Mouse (Mus musculus) thymus, adult 2 months (tissue): ENCODE measurements around the gene Trank1. TPM values are rescaled to one million over a fixed set of nuclear protein-coding genes. Genes with fewer than 3 reads are reported as not detected.

Experiments
- DNase-seq: peaks from one replicate; pipeline ENCODE4 v3.0.0; 2021
- H3K27ac ChIP-seq: fragments of 200-500 bp; 2 replicates; pipeline ENCODE4 v1.5.1; 2012; ENCODE audit warnings: low read length, control low read depth; ENCODE audit not compliant: control insufficient read depth, insufficient read depth
- H3K27me3 ChIP-seq: fragments of 200-500 bp; 2 replicates; pipeline ENCODE4 v1.6.1; 2012; ENCODE audit warnings: mild to moderate bottlenecking, low read length, moderate library complexity, mixed read lengths; ENCODE audit not compliant: control insufficient read depth, insufficient read depth
- H3K36me3 ChIP-seq: fragments of 200-500 bp; 2 replicates; pipeline ENCODE4 v1.6.1; 2012; ENCODE audit warnings: mild to moderate bottlenecking, low read length, moderate library complexity; ENCODE audit not compliant: control insufficient read depth, insufficient read depth
- H3K4me1 ChIP-seq: fragments of 200-500 bp; replicated peaks from 2 replicates; pipeline ENCODE4 v1.6.1; 2012; ENCODE audit warnings: low read length; ENCODE audit not compliant: control insufficient read depth, insufficient read depth
- H3K4me3 ChIP-seq: fragments of 200-500 bp; 2 replicates; pipeline ENCODE4 v1.5.1; 2012; ENCODE audit warnings: mild to moderate bottlenecking, low read length, control low read depth, moderate library complexity; ENCODE audit not compliant: control insufficient read depth, insufficient read depth
- CTCF ChIP-seq: fragments of 200-500 bp; IDR thresholded peaks from 2 replicates; pipeline ENCODE4 v1.5.1; 2012; ENCODE audit warnings: mild to moderate bottlenecking, control low read depth, low read length, moderate library complexity, borderline replicate concordance; ENCODE audit not compliant: control insufficient read depth, poor library complexity, insufficient read depth; ENCODE audit errors: extremely low read depth
- POLR2A ChIP-seq: fragments of 200-500 bp; IDR thresholded peaks from 2 replicates; pipeline ENCODE4 v1.6.1; 2012; ENCODE audit warnings: mild to moderate bottlenecking, low read length, control low read depth, moderate library complexity; ENCODE audit not compliant: control insufficient read depth, poor library complexity, insufficient read depth; ENCODE audit errors: extremely low read depth
- WGBS: fragments of 180-500 bp; shearing (Covaris S2); methylation state at CpG from one replicate; pipeline ENCODE4 v1.1.7; 2018; 5-methylcytosine and 5-hydroxymethylcytosine counted together
- polyA plus RNA-seq: library from polyadenylated mRNA; depleted of rRNA; stranded (reverse); fragments of >200 nt; gene quantifications from 2 replicates; pipeline ENCODE4 v1.2.3, GENCODE M21; 2012

The Trank1 gene
- polyA plus RNA-seq, 1 experiment = 0.13 TPM

- 55% methylated on average over 2 of the region's 2 CpGs for WGBS
- no peak for TF ChIP-seq POLR2A
- TF ChIP-seq CTCF = no peak
- H3K36me3 ChIP-seq = no peaks in the 10 kb centered on the region
- no peak overlapping the region for H3K27ac ChIP-seq
- no peak for DNase-seq
- H3K4me1 ChIP-seq = no peaks in the 10 kb centered on the region
- no peaks in the 10 kb centered on the region for H3K27me3 ChIP-seq
- no peak overlapping the region for H3K4me3 ChIP-seq
These were observed 16.2 kb upstream of the Trank1 start for GRCm38 (mm10) chr9:111295323-111295722.

GRCm38 (mm10) chr9:111296433-111296832, 15.1 kb upstream of the Trank1 start:
- no peak for TF ChIP-seq CTCF
- no peak for TF ChIP-seq POLR2A
- no peak for DNase-seq
- no peaks in the 10 kb centered on the region for H3K4me1 ChIP-seq
- no peak overlapping the region for H3K4me3 ChIP-seq
- H3K36me3 ChIP-seq = no peaks in the 10 kb centered on the region
- 90% methylated on average over 7 of the region's 7 CpGs for whole genome bisulfite sequencing
- H3K27ac ChIP-seq = no peak overlapping the region
- no peaks in the 10 kb centered on the region for H3K27me3 ChIP-seq

- Histone ChIP-seq H3K27ac (no peak overlapping the region), H3K27me3 (no peaks in the 10 kb centered on the region), H3K4me3 (no peak overlapping the region), H3K36me3 (no peaks in the 10 kb centered on the region), H3K4me1 (no peaks in the 10 kb centered on the region)
- no peak for TF ChIP-seq POLR2A
- no peak for TF ChIP-seq CTCF
- DNase-seq = no peak
- 92% methylated on average over 2 of the region's 2 CpGs for WGBS
These were observed 12.9 kb upstream of the Trank1 start for GRCm38 (mm10) chr9:111298606-111299005.

DNA sequence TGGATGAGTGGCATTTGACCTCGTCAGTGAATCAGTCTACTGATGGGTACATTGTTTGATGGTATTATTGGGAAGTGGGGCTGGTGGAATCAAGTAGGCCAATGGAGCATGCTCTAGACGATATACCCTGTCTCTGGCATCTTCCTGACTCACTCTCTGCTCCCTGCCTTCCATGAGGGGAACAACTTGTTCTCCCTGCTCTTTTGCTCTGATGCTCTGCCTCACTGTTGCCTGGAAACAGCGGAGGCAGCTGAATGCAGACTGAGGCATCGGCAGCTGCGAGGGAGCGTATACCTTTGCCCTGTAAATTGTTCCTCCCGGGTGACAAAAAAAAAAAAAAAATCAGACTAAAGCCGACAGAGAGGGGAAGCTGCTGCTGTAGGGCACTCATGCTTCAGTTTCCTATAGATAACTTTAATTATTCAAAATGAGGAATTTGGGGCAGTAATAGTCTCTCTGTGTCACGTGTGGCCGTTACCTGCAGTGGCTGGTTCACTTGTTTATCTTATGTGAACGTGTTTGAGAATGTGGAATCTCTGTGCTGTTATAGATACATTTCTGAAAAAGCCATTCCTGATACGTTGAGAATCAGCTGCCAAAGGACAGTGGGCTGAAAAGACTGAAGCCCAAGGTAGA, 9.2 kb upstream of the Trank1 start:
- Histone ChIP-seq H3K4me1 (no peaks in the 10 kb centered on the region), H3K4me3 (no peak overlapping the region), H3K36me3 (no peaks in the 10 kb centered on the region), H3K27ac (no peak overlapping the region), H3K27me3 (no peaks in the 10 kb centered on the region)
- TF ChIP-seq POLR2A (no peak), CTCF (no peak)
- 48% methylated on average over 12 of the region's 12 CpGs for WGBS
- no peak for DNase-seq

DNA sequence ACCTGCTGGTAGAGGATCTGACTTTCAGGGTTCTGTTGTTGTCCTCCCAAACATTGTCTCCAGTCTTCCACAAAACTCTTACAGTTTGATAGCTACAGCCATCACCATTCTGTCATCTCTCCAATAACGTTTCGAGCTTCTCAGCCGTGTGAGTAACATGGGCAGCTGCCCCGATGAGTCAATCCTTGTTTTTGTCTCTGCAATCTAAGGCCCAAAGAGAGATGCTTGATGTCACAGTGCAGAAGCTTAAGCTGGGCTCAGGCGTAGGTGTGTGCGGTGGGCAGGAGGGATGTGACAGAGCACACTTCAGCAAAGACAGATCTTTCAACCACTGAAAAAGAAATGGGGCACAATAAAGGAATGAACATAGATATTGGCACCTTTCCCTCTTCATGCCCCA, 7.5 kb upstream of the Trank1 start:
- H3K27ac ChIP-seq = no peak overlapping the region

DNA sequence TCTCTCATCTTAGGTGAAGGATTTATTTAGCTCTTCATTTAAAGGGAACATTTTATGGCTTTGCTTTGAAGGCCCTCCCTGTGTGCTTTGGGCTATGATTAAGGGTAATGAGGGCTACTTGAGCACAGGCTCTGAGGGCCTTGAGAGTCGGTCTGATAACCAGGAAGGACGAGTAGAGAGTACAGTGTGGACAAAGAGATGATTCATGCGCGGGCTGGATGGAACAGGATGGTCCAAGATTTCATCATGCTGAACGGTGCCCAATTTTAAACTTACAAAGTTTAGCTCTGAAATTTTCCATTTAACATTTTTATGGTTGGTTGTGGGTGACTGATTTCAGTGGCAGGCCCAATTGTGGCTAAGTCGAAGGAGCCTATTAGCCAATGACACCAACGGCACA, 5.4 kb upstream of the Trank1 start:
- TF ChIP-seq POLR2A = no peak
- no peak for TF ChIP-seq CTCF
- Histone ChIP-seq H3K27me3 (peaks cover 3% of the 10 kb centered on the region; the same call in 1 of the 2 replicates), H3K4me1 (no peaks in the 10 kb centered on the region), H3K27ac (no peak overlapping the region), H3K4me3 (no peak overlapping the region), H3K36me3 (no peaks in the 10 kb centered on the region)
- no peak for DNase-seq
- WGBS = 86% methylated on average over 7 of the region's 7 CpGs

More for the DNA sequence above, 7.5 kb upstream of the Trank1 start:
- no peak overlapping the region for H3K4me3 ChIP-seq
- H3K4me1 ChIP-seq = no peaks in the 10 kb centered on the region
- no peaks in the 10 kb centered on the region for H3K36me3 ChIP-seq
- DNase-seq = no peak
- TF ChIP-seq POLR2A (no peak), CTCF (no peak)
- H3K27me3 ChIP-seq = no peaks in the 10 kb centered on the region
- 94% methylated on average over 6 of the region's 6 CpGs for WGBS

- no peak for DNase-seq
- no peak overlapping the region for H3K4me3 ChIP-seq
- H3K27ac ChIP-seq = no peak overlapping the region
- TF ChIP-seq CTCF (no peak), POLR2A (no peak)
- 5% methylated on average over 94 of the region's 98 CpGs for WGBS
- H3K4me1 ChIP-seq = peaks cover 7% of the 10 kb centered on the region
- H3K27me3 ChIP-seq = peaks cover 18% of the 10 kb centered on the region
- H3K36me3 ChIP-seq = no peaks in the 10 kb centered on the region
These were observed 403 bp downstream of the Trank1 start for GRCm38 (mm10) chr9:111311843-111312441.
